Mouse (Mus musculus) brain, embryonic 14.5 days (tissue): ENCODE data around the gene Btn2a2.

ENCODE experiments used
- CTCF ChIP-seq: fragments of 200-500 bp; IDR thresholded peaks from 2 replicates; pipeline ENCODE4 v1.5.1; 2012; ENCODE audit warnings: inconsistent platforms, mild to moderate bottlenecking, moderate library complexity, borderline replicate concordance; ENCODE audit not compliant: insufficient read depth, insufficient read length; ENCODE audit errors: extremely low read depth
- POLR2A ChIP-seq: fragments of 200-500 bp; IDR thresholded peaks from 2 replicates; pipeline ENCODE4 v1.6.1; 2012; ENCODE audit warnings: mild to moderate bottlenecking, inconsistent platforms, borderline replicate concordance; ENCODE audit not compliant: poor library complexity, insufficient read depth, insufficient read length, severe bottlenecking; ENCODE audit errors: extremely low read depth

DNA sequence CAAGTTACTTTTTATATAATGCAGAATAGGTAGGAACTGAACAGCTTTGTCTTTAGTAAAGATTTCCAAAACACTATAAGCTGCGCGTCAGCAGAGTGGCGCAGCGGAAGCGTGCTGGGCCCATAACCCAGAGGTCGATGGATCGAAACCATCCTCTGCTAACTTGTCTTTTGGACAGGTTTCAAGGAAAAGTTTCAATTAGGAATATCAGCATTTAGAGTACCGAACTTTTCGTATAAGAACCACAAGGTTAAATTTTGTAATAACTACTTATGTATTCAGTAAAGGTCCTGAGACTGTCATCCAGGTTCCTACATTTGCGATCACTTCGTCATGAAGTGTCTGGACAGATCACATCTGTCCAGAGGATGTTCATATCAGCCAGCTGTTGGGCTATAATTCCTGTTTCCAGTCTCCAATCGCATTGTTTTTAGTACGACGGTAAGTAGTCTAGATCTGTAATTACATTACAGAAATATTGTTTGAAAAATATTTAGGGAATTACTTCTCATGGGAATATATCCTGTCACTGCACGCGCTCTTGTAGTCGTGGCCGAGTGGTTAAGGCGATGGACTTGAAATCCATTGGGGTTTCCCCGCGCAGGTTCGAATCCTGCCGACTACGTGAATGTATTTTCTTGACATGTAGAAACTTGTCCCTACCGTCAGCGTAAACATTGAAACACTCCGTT is 29.1 kb upstream of the Btn2a2 start:
- TF ChIP-seq POLR2A (no peak), CTCF (no peak)
